Mouse (Mus musculus) mature B cell (primary cell): ENCODE measurements around the gene Robo1.
"Not testable (repeated sequence)": the region's sequence is repeated elsewhere in the genome, so short reads cannot be mapped to it uniquely, and the experiment has no call there.

Experiments
- in situ Hi-C: fragments of 300-500 bp; cut with MboI; formaldehyde crosslinking; loops from 2 replicates; pipeline ENCODE4 v1.14.3; 2019

The Robo1 gene

DNA sequence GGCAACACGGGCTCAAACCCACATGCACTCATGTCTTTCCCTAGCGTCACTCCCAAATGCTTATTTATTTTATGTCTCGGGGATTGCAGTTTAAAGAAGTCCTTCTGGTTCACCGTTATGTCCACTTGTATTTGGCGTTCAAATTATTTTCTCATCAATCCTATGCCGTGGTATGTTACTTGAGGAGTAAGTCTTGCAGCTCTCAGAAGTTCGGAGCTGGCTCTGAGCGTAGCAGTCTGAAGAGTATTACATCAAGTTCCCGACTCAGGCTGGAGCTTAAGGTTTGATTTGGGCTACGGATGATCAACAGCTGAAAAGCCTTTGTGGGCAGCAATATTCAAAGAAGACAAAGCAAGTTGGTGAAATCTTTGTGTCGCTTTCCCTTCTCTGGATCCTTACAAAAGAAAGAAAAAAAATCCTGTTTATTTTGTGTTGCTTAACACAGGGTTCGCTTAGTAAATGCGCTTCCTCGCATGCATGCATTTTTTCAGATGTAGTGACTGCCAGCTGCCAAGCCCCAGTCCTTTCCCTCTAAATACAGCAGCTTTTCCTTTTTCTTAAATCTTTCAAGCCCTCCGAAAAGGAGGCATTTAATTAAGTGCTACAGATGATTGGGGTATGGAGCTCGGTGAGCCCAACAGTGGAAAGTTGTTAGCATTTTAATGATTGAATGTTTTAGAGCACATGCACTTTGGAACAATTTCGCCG lies 136.5 kb downstream of the Robo1 start:
- in situ Hi-C loops, result no loop called here

DNA sequence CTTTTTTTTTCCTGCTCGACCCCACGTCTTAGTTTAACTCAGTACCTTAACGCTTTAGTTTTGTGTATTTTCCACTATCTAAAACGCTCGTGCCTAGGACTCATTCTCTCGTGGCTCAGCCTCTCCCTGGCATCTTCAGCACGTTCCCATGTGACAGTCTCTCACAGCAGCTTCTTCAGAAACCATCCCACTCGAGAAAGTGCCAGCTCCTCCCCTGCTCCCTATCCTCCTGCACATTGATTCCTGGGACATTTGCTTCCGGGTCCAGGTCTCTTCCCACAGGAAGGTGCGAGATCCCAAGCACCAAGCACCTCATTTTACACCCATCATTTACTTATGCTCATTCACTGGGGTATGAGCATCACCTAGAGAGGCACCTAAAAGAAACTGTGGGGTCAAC lies 150.0 kb downstream of the Robo1 start:
- in situ Hi-C loops, result no loop called here

- in situ Hi-C loops, result no loop called here
Observed at GRCm38 (mm10) chr16:72458576-72458975, 150.5 kb downstream of the Robo1 start.

GRCm38 (mm10) chr16:72465696-72466095 lies 157.6 kb downstream of the Robo1 start:
- in situ Hi-C loops, result no loop called here

DNA sequence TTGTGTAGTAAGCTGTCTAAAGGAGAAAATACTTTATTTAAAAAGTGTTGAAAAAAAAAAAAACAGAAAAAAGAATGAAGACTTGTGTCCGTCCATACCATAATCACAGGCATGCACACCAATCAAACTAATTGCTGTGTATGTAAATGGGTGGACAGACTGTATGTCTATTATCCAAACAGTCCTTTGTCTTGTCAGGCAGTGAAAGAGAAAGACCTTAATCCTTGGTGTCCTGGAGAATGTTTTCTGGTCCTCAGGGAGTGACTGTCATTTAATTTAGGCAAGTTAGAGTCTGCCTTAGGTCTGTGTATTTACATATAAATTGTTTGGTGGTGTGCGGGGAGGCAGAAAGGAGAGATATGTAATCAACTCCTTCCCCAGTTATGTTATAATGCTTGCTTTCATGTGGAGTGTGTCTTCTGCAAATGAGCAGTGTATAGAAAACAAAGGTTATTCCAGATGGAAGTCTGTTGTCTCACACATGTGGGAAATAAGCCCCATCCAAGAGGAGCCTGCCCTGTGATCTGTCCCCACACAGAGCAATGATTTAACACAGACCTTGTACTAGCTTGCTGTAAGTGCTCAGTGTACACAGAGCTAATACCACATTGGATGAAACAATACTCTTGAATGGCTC lies 162.0 kb downstream of the Robo1 start:
- in situ Hi-C loops, result no loop called here

DNA sequence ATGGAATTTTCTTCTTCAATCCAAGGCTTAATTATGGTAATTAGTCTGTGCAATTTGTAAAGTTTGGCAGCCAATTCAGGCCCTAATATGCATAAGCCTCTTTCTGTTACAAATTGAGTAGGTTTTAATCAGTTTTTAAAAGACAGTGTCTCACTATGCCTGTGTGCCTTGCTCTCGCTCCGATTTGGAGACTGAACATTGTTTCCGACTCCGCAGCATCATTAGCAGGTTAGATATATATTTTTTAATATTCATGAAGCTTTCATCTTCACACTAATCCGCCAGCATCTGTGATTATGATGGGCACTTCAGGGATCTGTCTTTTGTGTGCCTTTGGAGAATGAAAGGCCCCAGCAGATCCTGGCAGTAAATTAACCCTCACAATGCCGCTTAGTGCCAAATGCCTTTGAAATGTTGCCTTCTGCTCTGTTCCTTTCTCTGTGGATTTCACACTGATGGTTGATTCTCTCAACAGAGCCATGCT lies 202.7 kb downstream of the Robo1 start:
- in situ Hi-C loops, result no loop called here

DNA sequence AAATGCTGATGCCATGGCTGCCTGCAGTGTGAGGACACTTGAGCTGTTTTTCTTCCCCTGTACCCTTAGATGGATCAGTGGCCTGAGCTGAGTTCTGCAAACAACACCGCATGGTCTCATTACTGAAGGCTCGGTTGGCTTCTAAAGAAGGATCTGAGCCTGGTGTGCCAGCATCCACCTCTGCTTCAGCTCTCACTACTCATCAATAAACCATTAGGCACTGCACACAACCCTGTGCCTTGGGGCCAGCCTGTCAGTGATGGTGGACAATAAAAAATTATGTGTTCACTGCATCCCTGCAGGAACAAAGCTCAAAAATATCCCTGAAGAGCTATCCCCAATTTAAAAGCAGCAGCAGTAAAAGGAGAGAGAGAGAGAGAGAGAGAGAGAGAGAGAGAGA lies 223.2 kb downstream of the Robo1 start:
- in situ Hi-C loops, result no loop called here

DNA sequence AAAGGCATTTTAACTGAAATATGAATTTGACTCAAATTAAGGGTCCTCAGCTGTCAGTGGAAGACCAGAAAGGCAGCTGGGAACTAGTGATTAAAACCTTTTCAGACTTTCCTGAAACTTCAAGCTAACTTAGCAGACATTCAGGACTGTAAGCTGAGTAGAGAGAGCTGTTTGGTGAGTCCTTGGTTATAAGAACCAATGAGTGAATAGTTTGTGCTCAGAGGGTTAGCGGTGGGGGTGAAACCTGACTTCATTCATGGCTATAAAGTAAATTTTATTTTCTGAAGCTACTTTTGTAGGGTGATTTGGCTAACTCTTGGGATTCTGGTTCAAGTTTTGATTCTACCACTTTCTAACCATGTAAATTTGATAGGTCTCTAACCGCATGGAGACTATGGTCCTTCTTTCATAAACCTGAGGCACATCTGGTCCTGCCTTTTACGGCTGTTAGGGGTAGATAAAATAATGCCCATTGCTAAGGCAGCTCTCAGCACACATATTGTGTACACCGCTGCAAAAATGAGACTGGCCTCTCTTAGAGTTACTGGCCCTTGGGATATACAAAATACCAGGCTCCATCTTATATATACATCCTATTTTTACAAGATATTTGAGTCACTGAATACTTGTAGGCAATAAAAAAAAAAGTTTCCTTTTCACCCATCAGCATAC lies 225.9 kb downstream of the Robo1 start:
- in situ Hi-C loops, result no loop called here

GRCm38 (mm10) chr16:72538171-72538570 lies 230.1 kb downstream of the Robo1 start:
- in situ Hi-C loops, result no loop called here

GRCm38 (mm10) chr16:72543928-72544327 lies 235.8 kb downstream of the Robo1 start:
- in situ Hi-C loops, result no loop called here

DNA sequence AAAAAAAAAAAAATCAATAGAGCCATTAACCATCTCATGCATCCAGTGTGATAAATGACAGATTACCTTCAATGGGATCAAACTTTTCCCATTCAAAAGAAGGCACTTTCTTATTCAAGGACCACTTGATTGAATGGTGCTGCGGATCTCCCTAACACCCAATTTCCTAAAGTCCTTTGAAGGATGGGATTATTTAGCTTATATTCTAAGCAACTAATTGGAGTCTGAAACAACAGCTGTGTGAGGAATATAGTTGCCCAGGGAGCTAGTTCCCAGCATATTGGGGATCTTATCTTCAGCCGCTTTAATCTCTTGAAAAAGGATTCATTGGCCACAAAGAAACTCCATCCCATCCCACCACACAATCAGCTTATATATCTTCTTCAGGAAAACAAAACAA lies 236.8 kb downstream of the Robo1 start:
- in situ Hi-C loops, result no loop called here

- in situ Hi-C loops, result no loop called here
Observed at GRCm38 (mm10) chr16:72551672-72552243, 243.7 kb downstream of the Robo1 start.

GRCm38 (mm10) chr16:72553713-72554112 lies 245.6 kb downstream of the Robo1 start:
- in situ Hi-C loops, result no loop called here

DNA sequence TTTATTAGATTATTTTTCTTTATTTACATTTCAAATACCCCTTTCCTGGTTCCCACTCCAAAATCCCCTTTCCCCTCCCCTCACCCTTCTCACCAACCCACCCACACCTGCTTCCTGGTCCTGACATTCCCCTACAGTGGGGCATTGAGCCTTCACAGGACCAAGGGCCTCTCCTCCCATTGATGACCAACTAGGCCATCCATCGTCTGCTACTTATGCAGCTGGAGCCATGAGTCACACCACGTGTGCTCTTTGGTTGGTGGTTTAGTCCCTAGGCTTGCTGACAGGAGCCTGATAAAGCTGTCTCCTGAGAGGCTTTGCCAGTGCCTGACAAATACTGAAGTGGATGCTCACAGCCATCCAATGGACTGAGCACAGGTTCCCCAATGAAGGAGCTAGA lies 254.0 kb downstream of the Robo1 start:
- in situ Hi-C loops, result not testable (repeated sequence)

GRCm38 (mm10) chr16:72563196-72563963 lies 255.3 kb downstream of the Robo1 start:
- in situ Hi-C loops, result no loop called here

DNA sequence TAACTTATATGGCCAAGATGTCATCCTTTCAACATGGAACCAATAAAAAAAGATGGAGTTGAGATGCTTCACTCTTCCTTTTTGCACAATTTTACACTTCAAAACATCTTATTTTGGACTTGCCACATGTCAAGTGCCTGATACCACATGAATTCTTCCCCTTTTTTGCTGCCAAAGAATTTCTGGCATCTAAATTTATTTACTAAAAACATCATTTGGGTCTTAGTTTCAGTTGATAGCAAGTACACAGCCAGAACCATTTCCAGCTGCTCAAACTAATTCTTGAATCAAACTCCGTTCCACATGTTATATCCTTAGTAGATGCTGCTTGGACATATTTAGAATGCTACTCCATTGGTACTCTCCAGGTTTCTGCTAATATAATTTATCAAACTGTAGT lies 267.1 kb downstream of the Robo1 start:
- in situ Hi-C loops, result no loop called here

GRCm38 (mm10) chr16:72576956-72577355 lies 268.9 kb downstream of the Robo1 start:
- in situ Hi-C loops, result no loop called here

GRCm38 (mm10) chr16:72584454-72585159 lies 276.5 kb downstream of the Robo1 start:
- in situ Hi-C loops, result no loop called here

GRCm38 (mm10) chr16:72585160-72585813 lies 277.2 kb downstream of the Robo1 start:
- in situ Hi-C loops, result no loop called here

DNA sequence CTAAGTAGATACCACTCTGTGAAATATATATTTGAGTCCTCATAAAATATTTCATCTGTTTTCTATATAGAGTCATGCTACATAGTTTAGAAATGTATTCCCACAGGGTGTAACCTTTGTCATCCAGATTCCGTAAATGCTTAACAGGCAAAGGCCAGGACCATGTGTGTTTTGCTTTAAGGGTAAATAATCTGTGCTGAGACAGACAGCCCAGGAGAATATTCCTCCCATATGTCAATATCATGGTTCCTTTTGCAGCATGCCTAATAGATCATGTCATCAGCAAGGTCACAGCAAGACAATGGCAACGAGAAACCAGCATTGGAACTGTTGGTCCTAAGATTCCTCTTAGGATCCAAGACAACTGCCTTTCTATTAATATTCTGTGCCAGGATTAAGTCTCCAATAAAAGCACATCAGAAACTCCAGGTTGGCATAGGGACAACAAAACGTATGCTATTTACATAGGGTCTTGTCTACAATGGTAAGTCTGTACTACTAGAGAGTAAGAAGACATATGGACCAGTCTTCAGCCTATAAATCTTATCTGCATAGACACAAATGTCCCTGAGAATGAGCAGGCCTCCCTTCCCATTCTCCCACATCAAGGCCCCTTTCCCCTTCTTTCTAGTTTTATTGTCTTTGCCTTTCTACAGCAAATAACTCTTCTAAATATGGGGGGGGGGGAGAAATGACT lies 279.4 kb downstream of the Robo1 start:
- in situ Hi-C loops, result no loop called here
